Mouse (Mus musculus) adrenal gland, postnatal 36 days (tissue): ENCODE results near the gene Cldnd2. TPM values are rescaled to one million over a fixed set of nuclear protein-coding genes. Genes with fewer than 3 reads are reported as not detected.

Experiments
- microRNA-seq: library from miRNA; unstranded; fragments of <30 nt; microRNA quantifications from one replicate; pipeline ENCODE4 v1.2.0, GENCODE M21; 2021
- total RNA-seq, 2 experiments: library from RNA; stranded (reverse); gene quantifications; 2 replicates each; pipeline ENCODE4 v1.2.3; 2021

Gene Cldnd2
- total RNA-seq, 2 experiments from 2014 or later: not detected

Small RNA genes lying within 50 kb of the gene (microRNA-seq; reads per million reads assigned to microRNA genes)
- gene Mir7051: 2.2 reads per million

Other genes with a start within 250 kb of the Cldnd2 start
- 10 to 100 TPM; 19.1 to 24.9 TPM for gene Zfp715, start 127.5 kb upstream of the Cldnd2 start, total RNA-seq
- gene Siglecf, start 89.4 kb upstream of the Cldnd2 start, total RNA-seq: under 1 TPM in 1 of 2 experiments, not detected in 1; 0.20 TPM
- gene Siglecg, start 32.6 kb upstream of the Cldnd2 start, total RNA-seq: under 1 TPM in 1 of 2 experiments, not detected in 1; 0.33 TPM
- not detected for gene Lim2, start 13.1 kb upstream of the Cldnd2 start, total RNA-seq
- gene Nkg7, start 3.7 kb upstream of the Cldnd2 start, total RNA-seq: under 1 TPM in 1 of 2 experiments, not detected in 1; 0.50 TPM
- gene Etfb, start 3.3 kb downstream of the Cldnd2 start, total RNA-seq: 100 to 1,000 TPM; 504 to 548 TPM
- gene Gm45233, start 3.3 kb downstream of the Cldnd2 start, total RNA-seq: 1 to 10 TPM in 1 of 2 experiments, not detected in 1; 1.2 TPM
- gene Vsig10l, start 22.4 kb downstream of the Cldnd2 start, total RNA-seq: 1 to 10 TPM; 1.5 to 1.7 TPM
- 1 to 10 TPM; 1.3 to 1.5 TPM for gene Iglon5, start 49.3 kb downstream of the Cldnd2 start, total RNA-seq
- gene 4931406B18Rik, start 65.2 kb downstream of the Cldnd2 start, total RNA-seq: not detected
- 1 to 10 TPM; 2.2 to 3.7 TPM for gene Cd33, start 103.6 kb downstream of the Cldnd2 start, total RNA-seq
- 1 to 10 TPM; 2.5 to 2.6 TPM for gene Zfp658, start 121.5 kb downstream of the Cldnd2 start, total RNA-seq
- gene Zfp719, start 138.8 kb downstream of the Cldnd2 start, total RNA-seq: 10 to 100 TPM; 16.4 to 19.9 TPM
- under 1 TPM in 1 of 2 experiments, not detected in 1; 0.26 TPM for gene Zfp819, start 166.4 kb downstream of the Cldnd2 start, total RNA-seq
- gene Ceacam18, start 193.9 kb downstream of the Cldnd2 start, total RNA-seq: not detected
- 1 to 10 TPM; 2.4 to 3.6 TPM for gene Siglece, start 219.4 kb downstream of the Cldnd2 start, total RNA-seq
- gene Ctu1, start 231.2 kb downstream of the Cldnd2 start, total RNA-seq: 10 to 100 TPM; 11.2 to 14.6 TPM
- not detected for gene Klk14, start 249.6 kb downstream of the Cldnd2 start, total RNA-seq